Mouse (Mus musculus) cerebellum, postnatal 10 days (tissue): ENCODE measurements around the gene Nebl.
A peak's percentile ranks its signal among the peaks of the same experiment; 100 is the strongest.
"Not testable (repeated sequence)": the region's sequence is repeated elsewhere in the genome, so short reads cannot be mapped to it uniquely, and the experiment has no call there.

Source experiments
- DNase-seq, 2 experiments: peaks; one replicate each; pipeline ENCODE4 v3.0.0; 2021; ENCODE audit warnings: mixed read lengths in 2 of 2

The Nebl gene

GRCm38 (mm10) chr2:17390513-17391200 lies 340.6 kb downstream of the Nebl start:
- no peak for DNase-seq

DNA sequence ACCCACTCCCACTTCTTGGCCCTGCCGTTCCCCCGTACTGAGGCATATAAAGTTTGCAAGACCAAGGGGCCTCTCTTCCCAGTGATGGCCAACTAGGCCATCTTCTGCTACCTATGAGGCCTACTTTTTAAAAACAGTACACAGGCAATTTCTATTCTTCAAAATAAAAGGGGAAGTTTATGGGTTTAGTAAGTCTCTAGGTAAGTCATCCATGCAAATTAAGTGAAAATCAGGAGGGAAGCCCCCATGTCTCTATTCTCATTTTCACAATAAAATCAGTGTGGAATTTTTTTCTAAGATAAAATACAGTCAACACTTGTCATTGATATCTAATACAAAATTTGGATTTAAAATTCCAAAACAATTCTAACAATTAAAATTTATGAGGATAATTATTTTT lies 341.4 kb downstream of the Nebl start:
- DNase-seq = no peak

DNA sequence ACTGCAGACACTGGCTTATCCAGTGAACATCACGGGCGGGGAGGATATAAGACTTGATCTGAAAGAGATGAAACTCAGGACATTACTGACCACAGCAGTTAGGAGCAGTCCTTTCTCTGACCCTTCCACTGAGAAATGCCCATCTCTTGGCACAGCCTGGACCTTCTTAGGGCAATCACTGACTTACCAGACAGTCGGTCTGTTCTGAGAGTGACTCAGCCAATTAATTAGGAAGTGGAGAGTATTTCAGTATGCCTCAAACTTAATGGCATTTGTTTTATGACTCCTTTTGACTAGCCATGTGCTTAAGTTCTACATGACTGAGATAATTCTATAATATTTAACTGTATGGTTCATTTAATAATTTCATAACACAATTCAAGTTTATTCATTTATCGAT lies 341.9 kb downstream of the Nebl start:
- DNase-seq = no peak

- no peak for DNase-seq
Measured at GRCm38 (mm10) chr2:17382227-17382626, 349.0 kb downstream of the Nebl start.

DNA sequence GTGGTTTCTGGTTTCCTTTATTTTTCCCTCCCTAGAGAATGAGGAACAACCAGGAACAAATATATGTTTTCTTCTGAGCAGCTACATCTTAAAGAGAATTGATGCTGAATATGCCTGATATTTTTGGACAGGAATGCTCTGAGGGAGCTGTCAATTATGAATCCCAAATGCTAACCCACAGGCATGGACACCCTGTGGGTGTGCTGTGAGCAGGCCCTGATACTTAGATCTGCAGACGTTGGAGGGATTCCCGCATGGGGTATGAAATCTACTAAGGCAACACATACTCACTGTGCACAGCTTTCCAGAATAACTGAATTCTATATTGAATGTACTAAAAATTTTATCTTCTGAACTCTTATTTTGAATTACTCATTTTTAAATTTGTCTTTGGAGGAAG lies 355.3 kb downstream of the Nebl start:
- DNase-seq = no peak

DNA sequence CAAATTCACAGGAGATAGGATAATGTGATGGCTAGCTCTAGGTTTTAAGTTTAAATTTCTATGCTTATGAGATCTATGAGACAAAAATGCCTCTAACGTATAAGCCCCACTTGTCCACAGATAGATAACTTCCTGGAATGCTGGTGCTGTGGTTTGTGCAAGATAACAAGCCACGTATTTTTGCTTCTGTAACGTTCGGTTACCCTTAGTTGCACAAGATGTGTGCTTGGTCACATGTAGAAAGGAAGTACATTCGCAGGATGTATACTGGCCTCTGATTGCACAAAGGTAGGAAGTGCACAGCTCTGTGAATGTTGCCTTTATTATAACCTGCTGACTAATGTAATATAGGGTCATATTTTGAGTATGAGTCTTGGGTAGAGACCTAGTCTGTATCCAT lies 365.6 kb downstream of the Nebl start:
- no peak for DNase-seq

DNA sequence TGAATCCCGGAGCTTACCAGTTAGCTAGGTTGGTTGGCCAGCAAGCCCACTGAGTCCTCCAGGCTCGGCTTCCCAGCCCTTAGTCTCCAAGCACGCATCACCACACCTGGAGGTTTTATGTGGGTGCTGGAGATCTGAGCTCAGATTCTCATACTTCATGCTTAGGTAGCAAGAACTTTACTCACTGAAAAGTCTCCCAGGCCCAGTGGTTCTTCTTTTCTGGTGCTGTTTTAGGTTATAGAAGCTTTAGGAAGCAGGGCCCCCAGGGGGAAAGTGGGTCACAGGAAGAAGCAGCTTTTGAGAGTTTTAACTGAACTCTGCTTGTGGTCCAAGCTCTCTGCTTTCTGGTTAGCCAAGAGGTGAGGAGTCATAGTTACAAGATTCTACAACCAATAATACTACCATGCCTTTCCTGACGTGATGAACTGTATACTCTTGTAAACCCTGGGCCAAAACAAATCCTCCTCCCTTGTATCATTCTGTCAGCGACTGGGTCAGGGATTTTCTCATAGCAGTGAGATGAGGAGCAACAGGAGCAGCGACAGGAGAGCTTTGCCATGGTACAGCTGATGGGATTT lies 366.2 kb downstream of the Nebl start:
- DNase-seq = no peak

DNA sequence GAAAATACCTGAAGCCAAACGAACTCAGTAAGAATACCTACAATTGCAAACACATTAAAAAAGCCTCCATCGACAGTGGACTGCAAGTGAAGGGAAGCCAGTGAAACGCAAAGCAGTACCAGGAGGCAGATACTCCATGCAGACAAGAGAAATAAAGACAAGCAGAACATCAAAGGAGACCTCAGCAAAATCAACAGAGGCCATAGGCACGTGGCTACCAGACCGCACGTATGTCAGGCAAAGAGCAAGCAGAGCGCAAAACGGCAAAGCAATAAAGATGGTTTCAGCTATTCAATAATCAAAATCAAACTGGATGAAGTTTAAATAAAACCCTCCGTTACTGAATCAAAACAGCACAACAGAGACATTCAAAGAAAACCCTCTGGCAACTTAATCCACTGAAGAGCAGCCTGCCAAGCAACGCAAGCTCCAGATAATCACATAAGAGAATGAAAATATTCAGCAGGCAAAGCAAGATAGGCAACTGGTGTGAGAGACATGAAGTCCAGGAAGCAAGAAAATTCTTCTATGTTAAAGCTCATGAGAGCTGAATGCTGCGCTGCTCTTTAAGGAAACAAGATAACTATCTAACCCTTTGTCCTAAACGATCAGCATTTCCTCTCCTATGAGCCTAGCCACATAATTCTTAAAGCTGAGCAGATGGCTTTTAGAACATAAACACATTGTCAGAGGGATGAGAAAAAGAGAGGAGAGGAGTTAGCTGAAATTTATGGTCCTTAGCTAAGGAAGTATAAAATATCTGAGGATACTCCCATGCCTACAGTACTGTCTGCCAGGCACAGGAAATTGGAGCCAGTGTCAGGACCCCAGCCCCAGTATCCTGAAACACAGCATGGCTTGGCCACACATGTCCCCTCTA lies 367.7 kb downstream of the Nebl start:
- no peak for DNase-seq

DNA sequence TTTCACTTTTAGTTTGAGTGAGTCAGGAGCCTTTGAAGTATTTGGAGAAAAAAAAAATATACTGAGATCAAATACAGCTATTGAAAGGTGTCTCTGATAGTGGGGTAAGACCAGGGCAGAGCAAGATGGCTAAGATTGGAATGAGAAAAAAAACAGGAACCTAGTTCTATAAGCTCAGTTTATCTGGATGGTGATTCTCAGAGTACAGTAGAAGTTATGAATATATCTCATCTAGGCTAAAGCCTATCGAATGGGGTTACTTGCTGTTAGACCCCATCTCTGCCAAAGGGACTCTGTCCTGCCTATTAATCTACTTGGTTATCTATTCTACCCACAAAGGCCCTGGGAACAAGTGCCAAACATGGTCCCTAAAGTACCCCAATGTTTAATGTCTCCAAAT lies 369.1 kb downstream of the Nebl start:
- no peak for DNase-seq

- DNase-seq = no peak
Measured at GRCm38 (mm10) chr2:17344643-17345042, 386.6 kb downstream of the Nebl start.

DNA sequence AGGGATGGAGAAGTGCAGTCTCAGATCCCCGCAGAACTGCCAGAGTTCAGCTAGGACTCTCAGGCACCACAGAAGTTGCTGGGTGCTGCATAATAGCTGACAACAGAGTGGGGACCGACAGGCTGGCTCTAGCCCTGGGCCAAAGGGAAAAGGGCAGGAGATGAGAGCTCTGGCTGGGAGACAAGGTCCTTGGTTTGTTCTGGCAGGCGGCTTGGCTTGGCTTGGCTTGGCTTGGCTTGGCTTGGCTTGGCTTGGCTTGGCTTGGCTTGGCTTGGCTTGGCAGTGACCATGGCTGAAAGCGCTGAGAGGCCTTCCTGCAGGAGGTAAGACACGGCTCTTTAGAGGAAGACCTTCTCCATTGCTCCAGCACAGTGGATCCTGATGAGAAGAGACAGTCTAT lies 395.8 kb downstream of the Nebl start:
- DNase-seq = peak; percentile 87 to 90

DNA sequence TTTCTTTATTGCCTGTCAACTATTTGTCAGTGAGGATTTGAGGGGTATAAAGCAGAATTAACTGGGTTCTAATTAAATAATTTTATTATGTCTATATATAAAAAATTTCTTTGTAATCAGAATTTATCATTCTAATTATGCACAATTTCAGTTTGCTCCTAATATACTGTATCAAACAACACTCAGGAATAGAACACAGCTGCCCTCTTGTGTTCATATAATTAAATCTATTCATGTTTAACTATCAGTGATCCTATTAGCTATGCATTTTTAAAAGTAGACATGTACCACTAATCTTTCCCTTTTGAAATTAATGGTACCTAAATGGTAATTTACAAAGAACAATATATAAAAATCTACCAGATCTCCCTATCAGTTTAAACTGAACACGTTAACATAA lies 404.7 kb downstream of the Nebl start:
- peak in 1 of 2 experiments; percentile 26 for DNase-seq

- DNase-seq = no peak
Measured at GRCm38 (mm10) chr2:17316850-17317249, 414.4 kb downstream of the Nebl start.

DNA sequence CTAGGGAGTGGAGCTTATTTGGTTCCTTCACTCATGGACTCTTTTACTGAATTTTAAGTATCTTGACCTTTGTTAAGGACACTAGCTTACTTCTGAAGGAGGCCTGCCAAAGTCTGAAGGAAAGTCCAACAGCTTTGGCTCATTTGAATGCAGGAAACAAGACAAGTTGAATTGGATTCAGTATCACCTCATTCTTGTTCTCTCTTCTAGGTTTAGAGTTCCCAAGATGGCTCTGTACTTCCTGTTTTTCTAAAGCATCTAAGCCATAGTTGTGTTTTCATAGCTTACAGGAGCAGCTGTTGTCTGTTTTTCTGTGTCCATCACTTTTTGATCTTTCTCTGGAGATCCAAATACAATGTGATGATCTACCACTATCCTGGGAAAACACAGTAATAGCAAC lies 429.9 kb downstream of the Nebl start:
- DNase-seq = no peak

- DNase-seq = no peak
Measured at GRCm38 (mm10) chr2:17297496-17297895, 433.8 kb downstream of the Nebl start.

GRCm38 (mm10) chr2:17295257-17295656 lies 436.0 kb downstream of the Nebl start:
- not testable (repeated sequence) for DNase-seq
